Mouse (Mus musculus) heart, postnatal 0 days (tissue): ENCODE measurements at regions not wholly inside any gene's neighbourhood (a gene's known extent, or its start where the extent isn't known, plus 50 kb on each side); places are given as distances from the start of the nearest gene placed in this dataset.

Experiments used
- ATAC-seq: fragments of 200-750 bp; cut with Nextera tagmentation; 2 replicates; pipeline ENCODE4 v1.8.0; 2017; ENCODE audit warnings: low read depth, moderate number of reproducible peaks, moderate library complexity; ENCODE audit not compliant: insufficient read depth
- DNase-seq: peaks from one replicate; pipeline ENCODE4 v3.0.0-alpha.2; 2016; ENCODE audit warnings: low spot score
- H3K27ac ChIP-seq: fragments of 300-500 bp; sonication (generic); 2 replicates; pipeline ENCODE4 v1.5.1; 2014; ENCODE audit warnings: low read depth, mild to moderate bottlenecking
- H3K27me3 ChIP-seq: fragments of 300-500 bp; sonication (generic); 2 replicates; pipeline ENCODE4 v1.6.1; 2014; ENCODE audit warnings: low read length, mixed read lengths; ENCODE audit not compliant: control insufficient read depth, insufficient read depth
- H3K36me3 ChIP-seq: fragments of 300-500 bp; sonication (generic); replicated peaks from 2 replicates; pipeline ENCODE4 v1.6.1; 2014; ENCODE audit warnings: low read length, mixed read lengths; ENCODE audit not compliant: control insufficient read depth, insufficient read depth
- H3K4me1 ChIP-seq: fragments of 300-500 bp; sonication (generic); 2 replicates; pipeline ENCODE4 v1.6.1; 2014; ENCODE audit warnings: antibody characterized with exemption; ENCODE audit not compliant: control insufficient read depth, insufficient read depth
- H3K4me2 ChIP-seq: fragments of 300-500 bp; sonication (generic); 2 replicates; pipeline ENCODE4 v1.6.1; 2014; ENCODE audit warnings: low read depth, mild to moderate bottlenecking, low read length, moderate library complexity
- H3K4me3 ChIP-seq: fragments of 300-500 bp; sonication (generic); 2 replicates; pipeline ENCODE4 v1.5.1; 2014; ENCODE audit warnings: low read depth, low read length
- H3K9ac ChIP-seq: fragments of 300-500 bp; sonication (generic); replicated peaks from 2 replicates; pipeline ENCODE4 v1.6.1; 2014; ENCODE audit warnings: low read depth, low read length, mixed read lengths
- H3K9me3 ChIP-seq: fragments of 300-500 bp; sonication (generic); replicated peaks from 2 replicates; pipeline ENCODE4 v1.6.1; 2016; ENCODE audit warnings: low read length; ENCODE audit not compliant: control insufficient read depth
- CTCF ChIP-seq: IDR thresholded peaks from 2 replicates; pipeline ENCODE4 v1.5.1; 2016; ENCODE audit warnings: antibody characterized with exemption, control low read depth, low read depth
- EP300 ChIP-seq: IDR thresholded peaks from 2 replicates; pipeline ENCODE4 v1.6.1; 2016; ENCODE audit warnings: antibody characterized with exemption, low read depth
- WGBS: fragments of 180-500 bp; shearing (Covaris S2); extraction: QIAGEN DNeasy Blood & Tissue Kit; methylation state at CpG from one replicate; pipeline ENCODE4 v1.1.7; 2014; 5-methylcytosine and 5-hydroxymethylcytosine counted together

GRCm38 (mm10) chr13:72209946-72210456 is 246.5 kb upstream of the Irx1 start:
- Histone ChIP-seq H3K27me3 (no peaks in the 10 kb centered on the region), H3K4me1 (no peaks in the 10 kb centered on the region), H3K9me3 (no peaks in the 10 kb centered on the region), H3K27ac (no peak overlapping the region), H3K9ac (no peak overlapping the region), H3K4me3 (no peak overlapping the region), H3K36me3 (no peaks in the 10 kb centered on the region), H3K4me2 (no peak overlapping the region)
- TF ChIP-seq EP300 (no peak), CTCF (no peak)
- DNase-seq (no peak), ATAC-seq (no peak)
- WGBS: 28% methylated on average over 10 of the region's 10 CpGs

GRCm38 (mm10) chr13:72210474-72211309 is 247.2 kb upstream of the Irx1 start:
- no peak for DNase-seq
- Histone ChIP-seq H3K4me2 (no peak overlapping the region), H3K4me1 (no peaks in the 10 kb centered on the region), H3K9me3 (no peaks in the 10 kb centered on the region), H3K27me3 (no peaks in the 10 kb centered on the region), H3K27ac (no peak overlapping the region), H3K36me3 (no peaks in the 10 kb centered on the region), H3K9ac (no peak overlapping the region), H3K4me3 (no peak overlapping the region)
- no peak for TF ChIP-seq EP300
- no peak for TF ChIP-seq CTCF
- no peak for ATAC-seq
- WGBS: 73% methylated on average over 7 of the region's 7 CpGs

- no peak for TF ChIP-seq CTCF
- no peak for TF ChIP-seq EP300
- no peak for DNase-seq
- no peak overlapping the region for H3K4me2 ChIP-seq
- H3K27ac ChIP-seq: no peak overlapping the region
- 89% methylated on average over 4 of the region's 4 CpGs for WGBS
- no peak overlapping the region for H3K9ac ChIP-seq
- no peaks in the 10 kb centered on the region for H3K36me3 ChIP-seq
- no peak for ATAC-seq
- no peaks in the 10 kb centered on the region for H3K27me3 ChIP-seq
- no peaks in the 10 kb centered on the region for H3K4me1 ChIP-seq
- no peak overlapping the region for H3K4me3 ChIP-seq
- no peaks in the 10 kb centered on the region for H3K9me3 ChIP-seq
Measured at GRCm38 (mm10) chr13:72211716-72212115, 248.2 kb upstream of the Irx1 start.

DNA sequence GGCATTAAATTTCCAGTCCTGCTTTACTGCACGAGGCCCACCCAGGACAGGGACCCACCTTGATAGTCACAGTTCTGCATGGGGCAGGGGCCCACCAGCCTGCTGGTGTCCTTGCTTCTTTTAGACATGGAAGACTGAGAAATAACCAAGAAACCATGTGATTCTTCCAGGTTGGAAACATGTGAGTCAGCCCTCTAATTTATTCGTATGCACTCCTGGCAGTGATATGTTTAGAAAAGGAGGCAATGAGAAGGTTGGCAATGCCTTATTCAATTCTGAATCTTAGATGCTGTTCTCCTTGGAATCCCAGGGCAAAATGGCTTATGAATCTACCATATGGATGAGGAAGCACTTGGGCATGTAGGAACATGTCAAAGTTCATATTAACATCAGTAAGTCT is 249.2 kb upstream of the Irx1 start:
- no peak for ATAC-seq
- Histone ChIP-seq H3K4me2 (no peak overlapping the region), H3K27ac (no peak overlapping the region), H3K36me3 (no peaks in the 10 kb centered on the region), H3K4me1 (no peaks in the 10 kb centered on the region), H3K9ac (no peak overlapping the region), H3K4me3 (no peak overlapping the region), H3K9me3 (no peaks in the 10 kb centered on the region), H3K27me3 (no peaks in the 10 kb centered on the region)
- TF ChIP-seq CTCF (no peak), EP300 (no peak)
- no peak for DNase-seq
- 78% methylated on average over 2 of the region's 2 CpGs for WGBS

DNA sequence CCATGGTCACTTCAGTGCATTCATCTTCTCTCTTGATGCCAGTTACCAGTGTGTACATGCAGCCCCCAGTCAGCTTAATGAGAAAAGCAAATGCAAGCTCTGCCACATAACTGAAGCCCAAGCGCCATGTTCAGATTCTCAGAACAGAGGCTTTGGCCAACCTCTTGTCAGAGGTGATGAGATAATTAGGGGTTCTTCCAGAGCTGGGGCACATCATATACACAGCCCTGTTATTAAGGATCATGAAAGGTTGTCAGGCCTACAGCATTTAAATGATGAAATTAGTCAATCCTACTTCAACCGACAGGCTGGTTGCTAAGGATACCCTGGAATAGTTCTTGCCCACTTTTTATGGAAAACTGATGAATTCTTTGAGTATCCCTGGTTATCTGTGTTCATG is 255.8 kb upstream of the Irx1 start:
- Histone ChIP-seq H3K9me3 (no peaks in the 10 kb centered on the region), H3K36me3 (no peaks in the 10 kb centered on the region), H3K4me2 (no peak overlapping the region), H3K27ac (no peak overlapping the region), H3K4me3 (no peak overlapping the region), H3K4me1 (no peaks in the 10 kb centered on the region), H3K27me3 (no peaks in the 10 kb centered on the region), H3K9ac (no peak overlapping the region)
- 90% methylated on average over 2 of the region's 2 CpGs for WGBS
- DNase-seq (no peak), ATAC-seq (no peak)
- no peak for TF ChIP-seq EP300
- TF ChIP-seq CTCF: no peak

- 86% methylated on average over 1 of the region's 1 CpGs for WGBS
- Histone ChIP-seq H3K36me3 (no peaks in the 10 kb centered on the region), H3K4me1 (no peaks in the 10 kb centered on the region), H3K27ac (no peak overlapping the region), H3K4me2 (no peak overlapping the region), H3K9ac (no peak overlapping the region), H3K9me3 (no peaks in the 10 kb centered on the region), H3K27me3 (no peaks in the 10 kb centered on the region), H3K4me3 (no peak overlapping the region)
- TF ChIP-seq CTCF (no peak), EP300 (no peak)
- no peak for ATAC-seq
- DNase-seq: no peak
Measured at GRCm38 (mm10) chr13:72227102-72227501, 263.6 kb upstream of the Irx1 start.
